Mouse (Mus musculus) neural tube, embryonic 13.5 days (tissue): Measurements from ENCODE around the gene Lta. TPM values are rescaled to one million over a fixed set of nuclear protein-coding genes. Genes with fewer than 3 reads are reported as not detected.

ENCODE experiments used
- ATAC-seq: fragments of 200-750 bp; cut with Nextera tagmentation; 2 replicates; pipeline ENCODE4 v1.8.0; 2017; ENCODE audit warnings: low read depth, mild to moderate bottlenecking, moderate TSS enrichment, moderate library complexity
- H3K27ac ChIP-seq: fragments of 300-500 bp; sonication (generic); replicated peaks from 2 replicates; pipeline ENCODE4 v1.5.1; 2015; ENCODE audit warnings: moderate library complexity, mild to moderate bottlenecking, inconsistent platforms
- H3K27me3 ChIP-seq: fragments of 300-500 bp; sonication (generic); 2 replicates; pipeline ENCODE4 v1.6.1; 2015; ENCODE audit warnings: mild to moderate bottlenecking, inconsistent platforms
- H3K36me3 ChIP-seq: fragments of 300-500 bp; sonication (generic); 2 replicates; pipeline ENCODE4 v1.6.1; 2015; ENCODE audit warnings: mild to moderate bottlenecking, inconsistent platforms
- H3K4me1 ChIP-seq: fragments of 300-500 bp; sonication (generic); replicated peaks from 2 replicates; pipeline ENCODE4 v1.6.1; 2015; ENCODE audit warnings: inconsistent platforms
- H3K4me2 ChIP-seq: fragments of 300-500 bp; sonication (generic); 2 replicates; pipeline ENCODE4 v1.6.1; 2015; ENCODE audit warnings: inconsistent platforms, mild to moderate bottlenecking, moderate library complexity
- H3K4me3 ChIP-seq: fragments of 300-500 bp; sonication (generic); 2 replicates; pipeline ENCODE4 v1.5.1; 2015; ENCODE audit warnings: mild to moderate bottlenecking, inconsistent platforms
- H3K9ac ChIP-seq: fragments of 300-500 bp; sonication (generic); 2 replicates; pipeline ENCODE4 v1.6.1; 2015; ENCODE audit warnings: moderate library complexity, mild to moderate bottlenecking, inconsistent platforms
- H3K9me3 ChIP-seq: fragments of 300-500 bp; sonication (generic); 2 replicates; pipeline ENCODE4 v1.6.1; 2016; ENCODE audit warnings: inconsistent platforms
- WGBS: fragments of 180-500 bp; shearing (Covaris S2); methylation state at CpG from one replicate; pipeline ENCODE4 v1.1.7; 2015; 5-methylcytosine and 5-hydroxymethylcytosine counted together
- polyA plus RNA-seq: library from polyadenylated mRNA; unstranded; fragments of >200 nt; fragmentation: Nextera tagmentation; extraction: Ambion mirVana; gene quantifications from 2 replicates; pipeline ENCODE4 v1.2.1, GENCODE M21; 2015

Lta gene
- polyA plus RNA-seq, 1 experiment from 2014 or later = 0.42 TPM

DNA sequence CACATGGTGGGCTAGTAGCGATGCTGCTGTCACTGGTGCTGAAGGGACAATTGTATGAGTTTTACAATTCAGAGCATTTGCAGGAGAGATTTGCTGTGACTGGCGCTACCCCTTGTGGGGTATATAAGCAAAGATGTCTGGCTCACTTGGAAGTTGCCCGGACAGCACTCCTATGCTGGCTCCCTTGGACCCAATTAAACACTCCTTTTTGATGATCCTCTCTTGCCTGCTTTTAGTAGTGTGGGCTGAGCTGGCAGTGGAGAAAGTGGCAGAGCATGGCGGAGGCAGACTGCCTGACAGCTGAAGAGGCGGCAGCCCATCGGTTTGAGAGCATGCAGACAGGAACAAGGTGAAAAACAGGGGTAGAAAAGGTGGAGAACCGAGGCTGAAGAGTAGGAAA, 37.4 kb downstream of the Lta start:
- 89% methylated on average over 7 of the region's 7 CpGs for WGBS
- Histone ChIP-seq H3K27me3 (no peaks in the 10 kb centered on the region), H3K9ac (no peak overlapping the region), H3K4me3 (no peak overlapping the region), H3K27ac (no peak overlapping the region), H3K4me1 (peaks cover 23% of the 10 kb centered on the region), H3K9me3 (no peaks in the 10 kb centered on the region), H3K4me2 (no peak overlapping the region), H3K36me3 (no peaks in the 10 kb centered on the region)
- ATAC-seq = no peak

DNA sequence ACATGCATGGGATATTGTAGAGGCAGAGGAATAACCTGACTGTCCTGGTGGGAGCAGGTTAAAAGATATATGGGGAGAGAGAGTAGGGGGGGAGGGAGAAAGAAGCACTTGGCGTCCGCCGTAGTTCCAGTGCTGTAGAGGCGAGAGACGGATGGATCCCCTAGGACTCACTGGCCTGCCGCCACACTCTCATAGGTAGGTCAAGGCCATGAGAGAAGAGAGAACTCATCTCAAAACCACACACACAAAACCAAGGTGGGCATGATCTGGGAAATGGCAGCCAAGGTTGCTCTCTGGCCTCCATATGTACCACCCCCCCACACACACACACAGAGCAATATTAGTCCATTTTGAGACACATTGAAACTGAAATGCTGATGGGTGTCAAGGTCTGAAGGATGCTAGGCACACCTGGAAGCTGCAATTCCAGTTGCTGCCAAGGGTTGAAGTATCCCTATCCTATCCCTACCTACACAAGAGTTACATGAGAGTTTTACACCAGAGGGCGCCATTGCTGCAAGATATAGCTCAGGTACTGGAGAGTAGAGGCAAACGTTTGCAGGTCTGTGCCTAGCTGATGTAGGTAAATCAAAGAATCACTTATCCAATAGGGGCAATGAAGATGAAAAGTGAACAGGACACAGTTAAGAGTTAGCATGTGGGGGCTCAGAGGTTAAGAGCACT, 38.7 kb downstream of the Lta start:
- WGBS = 42% methylated on average over 8 of the region's 8 CpGs
- Histone ChIP-seq H3K9ac (peak overlapping the region; percentile 71), H3K4me3 (peak overlapping the region; percentile 99), H3K4me1 (peaks cover 36% of the 10 kb centered on the region), H3K9me3 (no peaks in the 10 kb centered on the region), H3K4me2 (peak overlapping the region; percentile 100), H3K27ac (peak overlapping the region; percentile 97), H3K36me3 (peaks cover 10% of the 10 kb centered on the region), H3K27me3 (no peaks in the 10 kb centered on the region)
- no peak for ATAC-seq

DNA sequence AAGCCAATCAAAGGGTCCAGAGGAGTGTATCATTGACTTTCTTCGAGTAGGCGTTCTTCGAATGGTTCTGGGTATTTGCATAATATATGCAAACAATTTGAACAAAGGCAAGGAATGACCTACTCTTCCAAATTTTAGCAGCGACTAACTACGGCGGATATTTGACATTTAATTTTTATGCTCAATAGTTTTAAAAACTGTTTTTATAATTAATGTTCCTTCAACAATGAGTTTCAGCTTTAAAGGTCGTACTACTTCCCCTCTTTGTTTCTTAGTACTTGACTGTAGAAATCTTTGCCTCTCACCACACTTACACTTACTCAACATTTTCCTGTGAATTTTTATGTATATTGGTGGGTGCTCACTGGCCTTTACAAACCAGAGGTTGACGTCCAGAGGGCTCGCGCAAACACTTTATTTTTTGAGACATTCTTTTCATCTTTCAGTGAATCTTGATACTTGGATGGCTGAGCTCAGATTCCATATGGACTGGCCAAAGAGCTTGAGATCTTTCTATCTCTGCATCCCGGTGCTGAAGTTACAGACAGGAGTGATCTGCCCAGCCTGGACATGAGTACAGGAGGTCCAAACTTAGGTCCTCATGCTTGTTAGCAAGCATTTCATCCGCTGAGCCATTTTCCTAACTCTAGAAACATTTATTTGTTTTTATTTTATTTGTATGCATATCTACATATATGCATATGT, 39.5 kb downstream of the Lta start:
- ATAC-seq = peak; percentile 87

DNA sequence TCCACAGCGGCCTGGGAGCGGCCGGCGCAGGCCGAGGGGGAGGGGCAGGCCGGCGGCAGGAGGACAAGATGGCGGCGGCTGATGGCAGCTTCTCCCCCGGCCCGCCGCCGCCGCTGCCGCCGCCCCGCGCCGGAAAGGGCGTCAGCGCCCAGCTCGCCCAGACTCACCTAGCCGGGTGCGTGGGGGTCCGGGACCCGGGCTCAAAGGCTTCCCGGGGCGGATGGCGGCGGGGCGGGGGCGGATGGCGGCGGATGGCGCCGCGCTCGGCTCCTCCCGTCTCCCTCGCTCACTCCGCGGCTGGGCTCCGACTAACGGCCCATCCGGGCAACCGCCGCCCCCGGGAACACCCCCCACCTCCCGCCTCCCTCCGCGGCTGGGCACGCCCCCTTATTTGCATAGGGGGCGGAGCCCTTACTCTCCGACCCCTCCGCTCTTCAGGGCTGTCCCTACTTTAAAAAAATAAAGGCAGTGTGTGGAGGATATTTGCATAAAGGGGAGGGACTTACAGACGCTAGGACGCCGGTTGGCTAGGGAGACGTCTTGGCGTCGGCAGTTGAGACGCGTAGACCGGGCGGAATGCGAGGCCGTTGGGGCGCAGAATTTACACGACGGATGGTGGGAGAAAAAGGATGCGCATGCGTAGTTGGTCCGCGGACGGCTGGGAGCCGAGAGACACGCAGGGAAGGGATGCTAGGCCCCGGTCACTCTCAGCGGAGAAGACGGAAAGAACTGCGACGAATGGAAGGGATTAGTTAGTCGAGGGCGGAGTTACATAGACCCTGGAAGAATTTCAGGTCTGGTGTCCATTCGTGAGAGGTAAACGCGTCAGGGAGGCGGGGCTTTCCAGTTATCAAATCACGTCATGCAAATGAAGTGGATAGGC, 40.3 kb downstream of the Lta start, which contains the start of gene Prrc2a:
Gene Prrc2a, minus strand, starts transcription at position 330 of the 883 bp plus-strand sequence.
- no peaks in the 10 kb centered on the region for H3K27me3 ChIP-seq
- no peaks in the 10 kb centered on the region for H3K9me3 ChIP-seq
- H3K4me2 ChIP-seq = peak within 1 kb of the TSS; percentile 100
- WGBS = under 1% methylated on average over 83 of the region's 89 CpGs
- peak within 1 kb of the TSS; percentile 100 for H3K9ac ChIP-seq
- peak; percentile 96 for ATAC-seq
- H3K4me3 ChIP-seq = peak within 1 kb of the TSS; percentile 99
- H3K4me1 ChIP-seq = peaks cover 43% of the 10 kb centered on the region
- peak within 1 kb of the TSS; percentile 98 for H3K27ac ChIP-seq
- peaks cover 27% of the 10 kb centered on the region for H3K36me3 ChIP-seq

More for the DNA sequence above, 39.5 kb downstream of the Lta start:
- H3K4me3 ChIP-seq = peak overlapping the region; percentile 99
- peak overlapping the region; percentile 97 for H3K27ac ChIP-seq
- H3K4me2 ChIP-seq = peak overlapping the region; percentile 100
- peaks cover 43% of the 10 kb centered on the region for H3K4me1 ChIP-seq
- H3K9ac ChIP-seq = peak overlapping the region; percentile 71
- WGBS = 26% methylated on average over 12 of the region's 12 CpGs
- H3K36me3 ChIP-seq = peaks cover 19% of the 10 kb centered on the region
- H3K27me3 ChIP-seq = no peaks in the 10 kb centered on the region
- H3K9me3 ChIP-seq = no peaks in the 10 kb centered on the region

DNA sequence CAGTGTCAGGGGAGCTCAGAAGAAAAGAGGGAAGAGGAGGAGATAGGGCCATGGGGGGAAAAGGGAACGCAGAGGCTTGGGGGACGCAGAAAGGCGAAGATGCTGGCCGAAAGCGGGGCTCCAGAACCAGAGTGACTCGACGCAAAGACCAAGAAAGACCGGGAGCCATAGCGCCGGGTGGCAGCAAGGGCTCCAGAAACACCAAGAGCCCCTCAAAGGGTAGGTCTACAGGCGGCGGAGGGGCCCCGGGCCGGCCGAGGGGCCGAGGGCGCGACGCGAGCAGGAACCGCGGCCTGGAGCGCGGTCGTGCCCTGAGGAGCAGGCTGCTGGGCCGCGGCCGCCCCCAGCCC, 41.0 kb downstream of the Lta start:
- no peaks in the 10 kb centered on the region for H3K27me3 ChIP-seq
- peak overlapping the region; percentile 100 for H3K4me2 ChIP-seq
- peak; percentile 1; the same call in 1 of the 2 replicates for ATAC-seq
- peak overlapping the region; percentile 100 for H3K9ac ChIP-seq
- peak overlapping the region; percentile 99 for H3K4me3 ChIP-seq
- H3K4me1 ChIP-seq = peaks cover 43% of the 10 kb centered on the region
- 0% methylated on average over 20 of the region's 28 CpGs for WGBS
- peak overlapping the region; percentile 98 for H3K27ac ChIP-seq
- no peaks in the 10 kb centered on the region for H3K9me3 ChIP-seq
- H3K36me3 ChIP-seq = peaks cover 33% of the 10 kb centered on the region

DNA sequence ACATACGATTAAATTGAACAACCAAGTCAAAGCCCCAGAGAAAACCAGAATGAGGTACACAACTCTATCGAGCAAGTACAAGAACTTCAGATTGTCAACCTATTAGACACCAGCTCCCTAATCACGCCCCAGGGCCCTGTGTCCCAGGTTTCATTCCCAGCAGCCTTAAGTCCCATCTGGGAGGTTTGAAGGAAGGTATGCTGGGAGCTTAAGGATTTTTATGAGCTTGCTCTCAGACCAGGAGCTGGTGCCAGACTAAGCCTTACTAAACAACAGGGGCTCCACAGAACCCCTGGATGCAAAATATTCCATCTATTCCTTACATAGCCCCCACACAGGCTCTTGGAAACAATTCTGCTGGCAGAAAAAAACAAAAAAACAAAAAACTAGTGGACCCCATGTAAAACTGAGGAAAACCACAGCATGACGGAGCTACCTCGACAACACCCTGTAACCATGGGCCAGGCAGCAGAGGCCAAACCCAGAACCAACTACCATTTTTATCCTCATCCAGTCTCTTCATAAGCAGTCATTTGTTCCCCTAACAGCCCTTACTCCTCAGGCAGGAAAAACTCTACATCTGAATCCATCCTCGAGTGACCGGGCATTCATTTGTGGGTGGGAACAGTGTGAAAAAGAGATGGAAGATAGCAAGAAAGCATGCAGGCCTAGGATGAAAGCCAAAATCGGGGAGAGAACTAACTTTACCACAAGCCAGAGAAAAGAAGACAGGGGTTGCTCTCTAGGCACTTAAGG, 41.6 kb downstream of the Lta start:
- H3K9ac ChIP-seq = peak overlapping the region; percentile 100
- H3K27me3 ChIP-seq = no peaks in the 10 kb centered on the region
- H3K27ac ChIP-seq = peak overlapping the region; percentile 98
- peaks cover 40% of the 10 kb centered on the region for H3K36me3 ChIP-seq
- H3K4me3 ChIP-seq = peak overlapping the region; percentile 99
- ATAC-seq = no peak
- peak overlapping the region; percentile 100 for H3K4me2 ChIP-seq
- H3K4me1 ChIP-seq = peaks cover 43% of the 10 kb centered on the region
- WGBS = 12% methylated on average over 8 of the region's 8 CpGs
- no peaks in the 10 kb centered on the region for H3K9me3 ChIP-seq

DNA sequence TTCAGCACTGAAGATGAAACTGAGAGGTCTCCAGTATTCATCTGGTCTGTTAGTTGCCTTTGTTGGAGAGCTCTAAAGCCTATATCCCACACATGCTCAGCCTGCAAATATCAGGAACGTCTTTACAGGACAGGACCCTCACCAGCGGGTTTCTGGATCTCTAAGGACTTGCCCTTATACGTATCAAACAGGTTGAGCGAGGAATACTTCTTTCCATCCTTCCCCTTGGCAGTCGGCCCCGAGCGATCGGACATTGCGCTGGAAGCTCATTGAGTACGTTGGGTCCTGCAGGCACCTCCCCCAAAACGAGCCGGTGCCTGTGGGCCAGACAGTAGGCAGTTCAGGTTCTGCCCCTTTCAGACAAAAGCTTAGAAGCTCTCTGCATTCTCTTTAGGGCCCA, 42.4 kb downstream of the Lta start:
- Histone ChIP-seq H3K4me3 (peak overlapping the region; percentile 99), H3K36me3 (peaks cover 47% of the 10 kb centered on the region), H3K27me3 (no peaks in the 10 kb centered on the region), H3K9me3 (no peaks in the 10 kb centered on the region), H3K9ac (peak overlapping the region; percentile 100), H3K4me2 (peak overlapping the region; percentile 100), H3K4me1 (peaks cover 43% of the 10 kb centered on the region), H3K27ac (no peak overlapping the region)
- 57% methylated on average over 12 of the region's 12 CpGs for WGBS
- no peak for ATAC-seq

DNA sequence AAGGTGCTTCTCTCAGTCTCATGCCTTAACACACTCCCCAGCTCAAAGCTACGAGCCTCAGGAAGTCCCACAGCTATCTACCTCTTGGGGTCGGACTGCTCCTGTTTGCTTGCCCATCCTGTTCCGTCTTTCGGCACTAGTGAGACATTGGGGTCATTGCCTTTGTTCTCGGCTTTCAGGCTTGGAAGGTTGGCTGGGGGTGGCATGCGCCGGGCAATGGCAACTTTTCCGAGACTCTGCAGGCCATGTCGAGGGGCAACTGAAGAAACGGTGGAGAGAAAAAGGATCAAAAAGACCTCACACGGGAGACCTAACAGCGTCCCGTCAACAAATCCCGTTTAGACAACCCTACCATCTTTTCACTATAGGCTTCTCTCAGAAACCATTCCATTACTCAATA, 43.0 kb downstream of the Lta start:
- Histone ChIP-seq H3K9me3 (no peaks in the 10 kb centered on the region), H3K4me2 (peak overlapping the region; percentile 100), H3K36me3 (peaks cover 54% of the 10 kb centered on the region), H3K9ac (peak overlapping the region; percentile 100), H3K27me3 (no peaks in the 10 kb centered on the region), H3K27ac (no peak overlapping the region), H3K4me3 (peak overlapping the region; percentile 99), H3K4me1 (peaks cover 42% of the 10 kb centered on the region)
- no peak for ATAC-seq
- WGBS = 78% methylated on average over 14 of the region's 14 CpGs

DNA sequence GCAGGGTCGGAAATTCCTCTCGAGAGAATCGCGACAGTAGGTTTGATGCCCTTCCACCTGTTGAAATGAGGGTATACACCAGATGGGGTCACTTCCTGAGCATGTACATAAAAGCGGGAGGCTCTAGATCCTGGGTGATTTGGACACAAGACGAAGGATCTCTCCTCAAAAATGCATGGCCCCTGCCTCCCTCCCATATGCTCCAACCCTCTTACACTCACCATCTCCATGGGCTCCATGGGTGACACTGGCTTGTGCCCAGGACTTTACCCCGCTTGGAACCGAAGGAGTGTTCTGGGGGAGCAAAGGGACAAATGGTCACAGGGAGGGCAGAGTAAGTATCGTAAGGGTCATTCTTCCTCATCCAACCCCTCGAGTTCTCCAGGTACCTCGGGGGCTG, 43.7 kb downstream of the Lta start:
- Histone ChIP-seq H3K4me1 (peaks cover 35% of the 10 kb centered on the region), H3K27me3 (no peaks in the 10 kb centered on the region), H3K36me3 (peaks cover 61% of the 10 kb centered on the region), H3K9me3 (no peaks in the 10 kb centered on the region), H3K4me2 (peak overlapping the region; percentile 100; the same call in 1 of the 2 replicates), H3K4me3 (peak overlapping the region; percentile 99; the same call in 1 of the 2 replicates), H3K9ac (peak overlapping the region; percentile 100; the same call in 1 of the 2 replicates), H3K27ac (no peak overlapping the region)
- 73% methylated on average over 11 of the region's 11 CpGs for WGBS
- no peak for ATAC-seq

DNA sequence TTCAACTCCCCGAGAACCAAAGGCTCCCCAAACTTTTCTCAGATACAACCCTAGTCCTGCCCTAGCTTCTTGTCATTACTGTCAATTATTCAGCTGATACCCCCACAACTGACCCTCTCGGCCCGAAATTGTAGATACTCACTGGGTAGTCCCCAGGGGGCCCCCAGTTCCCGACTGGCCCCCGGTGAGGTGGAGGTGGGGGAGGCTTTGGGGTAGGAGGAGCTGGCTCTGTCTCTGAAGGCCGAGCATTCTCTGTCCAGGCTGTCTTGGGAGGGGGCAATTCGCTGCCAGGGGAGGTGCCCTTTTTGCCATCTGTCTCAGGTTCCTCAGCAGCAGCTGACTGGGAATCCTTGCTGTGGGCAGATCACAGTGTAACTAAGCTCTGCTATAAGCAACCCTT, 45.5 kb downstream of the Lta start:
- Histone ChIP-seq H3K4me1 (peaks cover 28% of the 10 kb centered on the region), H3K27ac (no peak overlapping the region), H3K27me3 (no peaks in the 10 kb centered on the region), H3K9me3 (no peaks in the 10 kb centered on the region), H3K9ac (no peak overlapping the region), H3K4me2 (no peak overlapping the region), H3K4me3 (no peak overlapping the region), H3K36me3 (peaks cover 78% of the 10 kb centered on the region)
- WGBS = 81% methylated on average over 7 of the region's 7 CpGs
- ATAC-seq = no peak

DNA sequence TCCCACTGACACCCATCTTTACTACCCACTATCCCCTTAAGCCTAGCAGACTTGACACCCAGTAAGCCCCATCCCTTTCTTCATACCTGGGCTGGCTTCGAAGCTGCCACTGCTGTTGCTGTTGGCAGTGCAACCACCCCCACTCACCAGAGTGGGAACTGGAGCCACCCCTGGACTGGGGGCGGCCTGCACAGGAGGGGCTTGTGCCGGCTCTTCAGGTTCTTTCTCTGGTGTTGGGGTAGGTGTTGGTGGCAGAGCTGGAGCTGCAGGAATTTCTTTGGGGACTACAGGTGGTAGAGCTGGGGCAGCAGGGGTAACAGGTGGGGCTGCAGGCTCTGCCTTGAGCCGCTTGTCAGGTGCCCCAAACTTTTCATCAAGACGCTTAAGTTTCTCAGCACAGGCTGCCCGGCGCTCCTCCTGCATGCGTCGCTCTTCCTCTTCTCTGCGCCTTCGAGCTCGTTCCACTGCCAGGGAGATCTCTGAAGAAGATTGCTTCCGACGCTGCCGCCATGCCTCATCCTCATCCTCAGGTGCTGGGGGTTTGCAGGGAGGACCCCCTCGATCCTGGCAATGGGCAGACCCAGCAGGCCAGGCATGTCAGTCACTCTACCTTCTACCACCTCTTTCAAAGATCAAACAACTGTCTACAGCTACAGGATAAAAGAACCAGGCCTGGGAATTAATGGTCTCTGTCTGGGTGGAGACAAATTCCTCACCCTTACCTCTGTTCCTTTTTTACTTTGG, 46.1 kb downstream of the Lta start:
- WGBS = 95% methylated on average over 16 of the region's 16 CpGs
- no peak overlapping the region for H3K9ac ChIP-seq

More for the DNA sequence above, 46.1 kb downstream of the Lta start:
- H3K36me3 ChIP-seq = peaks cover 85% of the 10 kb centered on the region
- no peak overlapping the region for H3K27ac ChIP-seq
- no peak overlapping the region for H3K4me3 ChIP-seq
- H3K4me2 ChIP-seq = no peak overlapping the region
- H3K4me1 ChIP-seq = peaks cover 28% of the 10 kb centered on the region
- H3K9me3 ChIP-seq = no peaks in the 10 kb centered on the region
- ATAC-seq = no peak
- no peaks in the 10 kb centered on the region for H3K27me3 ChIP-seq
